Mouse (Mus musculus) G1E (cell line): ENCODE results near the gene Cmip.

Experiments used
- CTCF ChIP-seq: IDR thresholded peaks from 2 replicates; pipeline ENCODE4 v1.5.1; 2012; ENCODE audit warnings: low read depth, low read length, inconsistent platforms, mixed read lengths
- POLR2AphosphoS5 ChIP-seq: IDR thresholded peaks from 2 replicates; pipeline ENCODE4 v1.6.1; 2012; ENCODE audit warnings: low read depth, low read length, inconsistent platforms; ENCODE audit not compliant: insufficient replicate concordance
- TAL1 ChIP-seq: conservative IDR thresholded peaks from 2 replicates; pipeline ENCODE4 v1.6.1; 2012; ENCODE audit warnings: low read depth, low read length, inconsistent platforms, mixed read lengths

- TF ChIP-seq POLR2AphosphoS5 (no peak), CTCF (no peak), TAL1 (no peak)
Measured at GRCm38 (mm10) chr8:117278234-117278633, 21.4 kb downstream of the Cmip start.
